Mouse (Mus musculus) erythroblast, embryonic 14.5 days (primary cell): ENCODE data around the gene Nav3.

Source experiments
- GATA1 ChIP-seq: IDR thresholded peaks from 2 replicates; pipeline ENCODE4 v1.6.1; 2012; ENCODE audit warnings: low read length, inconsistent platforms, mixed read lengths
- TAL1 ChIP-seq: IDR thresholded peaks from 3 replicates; pipeline ENCODE4 v1.6.1; 2012; ENCODE audit warnings: low read length, inconsistent platforms, mixed read lengths

- no peak for TF ChIP-seq GATA1
- TF ChIP-seq TAL1 = no peak
These were observed 27.0 kb downstream of the Nav3 start for GRCm38 (mm10) chr10:110429052-110429451.
